Mouse (Mus musculus): ENCODE data around the gene St7l.

DNA sequence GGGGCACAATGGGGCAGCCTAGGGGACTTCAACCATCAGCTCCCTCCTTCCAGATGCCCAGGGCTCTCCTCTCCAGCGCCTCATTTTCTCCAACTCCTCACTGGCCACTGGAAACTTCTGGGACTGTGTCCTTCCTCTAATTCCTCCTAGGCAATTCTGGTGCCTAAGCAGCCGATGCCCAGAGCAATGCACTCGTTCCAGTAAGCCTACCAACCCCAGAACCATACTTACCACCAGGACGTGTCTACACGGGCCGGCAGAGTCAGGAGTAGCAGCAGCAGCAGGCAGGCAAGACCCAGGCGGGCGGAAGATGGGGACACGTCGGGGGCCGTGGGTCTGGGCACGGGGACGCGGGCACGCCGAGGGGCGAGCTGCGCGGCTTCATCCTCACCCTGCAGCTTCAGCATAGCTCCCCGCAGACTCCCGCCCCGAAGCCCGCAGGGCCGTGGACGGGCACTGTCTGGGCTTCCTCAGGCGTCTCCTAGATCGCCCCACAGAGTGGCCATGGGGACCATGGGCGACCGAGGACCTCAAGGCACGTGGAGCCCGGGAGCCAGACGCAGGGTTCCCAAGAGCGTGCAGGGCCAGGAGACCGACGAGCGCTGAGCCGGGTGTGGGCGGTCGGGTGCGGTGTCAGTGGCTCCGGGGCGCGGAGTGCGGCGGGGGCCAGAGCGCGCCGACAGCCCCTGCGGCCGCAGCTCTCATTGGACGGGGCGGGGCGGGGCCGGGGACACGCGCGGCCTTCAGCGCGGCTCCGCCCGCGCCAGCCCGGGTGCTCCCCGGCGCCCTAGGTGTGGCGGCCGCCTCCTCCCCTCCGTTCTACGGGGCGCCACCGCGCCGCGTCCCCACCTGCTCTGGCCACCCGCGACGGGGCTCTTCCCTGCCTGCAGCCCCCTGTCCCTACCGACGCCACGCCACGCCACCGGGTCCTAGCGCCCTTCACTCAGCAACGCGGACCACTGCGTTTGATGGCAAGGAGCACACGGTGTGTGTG is 97.6 kb downstream of the St7l start, which contains the start of gene Wnt2b:
- TF ChIP-seq CTCF (conservative IDR thresholded peaks at IDR 0.05; ENCODE audit: low read length) (no peak), NANOG (IDR thresholded peaks at IDR 0.05; ENCODE audit: borderline replicate concordance, low read length) (no peak), POU5F1 (IDR thresholded peaks at IDR 0.05; ENCODE audit: borderline replicate concordance, low read length) (no peak)
